Mouse (Mus musculus) forebrain, embryonic 13.5 days (tissue): ENCODE measurements around the gene Gpr152. TPM values are rescaled to one million over a fixed set of nuclear protein-coding genes. Genes with fewer than 3 reads are reported as not detected.
"Not testable (repeated sequence)": the region's sequence is repeated elsewhere in the genome, so short reads cannot be mapped to it uniquely, and the experiment has no call there.

Experiments used
- ATAC-seq: fragments of 200-750 bp; cut with Nextera tagmentation; 2 replicates; pipeline ENCODE4 v1.8.0; 2017
- H3K27ac ChIP-seq: fragments of 300-500 bp; sonication (generic); 2 replicates; pipeline ENCODE4 v1.5.1; 2015; ENCODE audit warnings: inconsistent platforms, mild to moderate bottlenecking, moderate library complexity
- H3K27me3 ChIP-seq: fragments of 300-500 bp; sonication (generic); 2 replicates; pipeline ENCODE4 v1.6.1; 2015; ENCODE audit warnings: mild to moderate bottlenecking, inconsistent platforms
- H3K36me3 ChIP-seq: fragments of 300-500 bp; sonication (generic); 2 replicates; pipeline ENCODE4 v1.6.1; 2015; ENCODE audit warnings: mild to moderate bottlenecking, inconsistent platforms; ENCODE audit not compliant: poor library complexity, severe bottlenecking
- H3K4me1 ChIP-seq: fragments of 300-500 bp; sonication (generic); 2 replicates; pipeline ENCODE4 v1.6.1; 2015; ENCODE audit warnings: inconsistent platforms
- H3K4me2 ChIP-seq: fragments of 300-500 bp; sonication (generic); 2 replicates; pipeline ENCODE4 v1.6.1; 2015; ENCODE audit warnings: inconsistent platforms, mild to moderate bottlenecking, moderate library complexity
- H3K4me3 ChIP-seq: fragments of 300-500 bp; sonication (generic); 2 replicates; pipeline ENCODE4 v1.5.1; 2015; ENCODE audit warnings: mild to moderate bottlenecking, inconsistent platforms
- H3K9ac ChIP-seq: fragments of 300-500 bp; sonication (generic); 2 replicates; pipeline ENCODE4 v1.6.1; 2015; ENCODE audit warnings: mild to moderate bottlenecking, inconsistent platforms
- H3K9me3 ChIP-seq: fragments of 300-500 bp; sonication (generic); replicated peaks from 2 replicates; pipeline ENCODE4 v1.6.1; 2016; ENCODE audit warnings: inconsistent platforms
- WGBS: fragments of 180-500 bp; shearing (Covaris S2); methylation state at CpG from one replicate; pipeline ENCODE4 v1.1.7; 2015; 5-methylcytosine and 5-hydroxymethylcytosine counted together
- polyA plus RNA-seq: library from polyadenylated mRNA; unstranded; fragments of >200 nt; fragmentation: Nextera tagmentation; extraction: Ambion mirVana; gene quantifications from 2 replicates; pipeline ENCODE4 v1.2.1, GENCODE M21; 2015

Gpr152 gene
- polyA plus RNA-seq, 1 experiment from 2014 or later = 0.04 TPM

- H3K9me3 ChIP-seq = no peaks in the 10 kb centered on the region
- WGBS = 83% methylated on average over 13 of the region's 13 CpGs
- H3K9ac ChIP-seq = no peak overlapping the region
- peaks cover 87% of the 10 kb centered on the region for H3K36me3 ChIP-seq
- no peak for ATAC-seq
- H3K27ac ChIP-seq = no peak overlapping the region
- no peaks in the 10 kb centered on the region for H3K27me3 ChIP-seq
- H3K4me3 ChIP-seq = no peak overlapping the region
- H3K4me1 ChIP-seq = no peaks in the 10 kb centered on the region; the same call in 1 of the 2 replicates
- no peak overlapping the region for H3K4me2 ChIP-seq
Observed at GRCm38 (mm10) chr19:4113186-4113805, 26.3 kb upstream of the Gpr152 start.

DNA sequence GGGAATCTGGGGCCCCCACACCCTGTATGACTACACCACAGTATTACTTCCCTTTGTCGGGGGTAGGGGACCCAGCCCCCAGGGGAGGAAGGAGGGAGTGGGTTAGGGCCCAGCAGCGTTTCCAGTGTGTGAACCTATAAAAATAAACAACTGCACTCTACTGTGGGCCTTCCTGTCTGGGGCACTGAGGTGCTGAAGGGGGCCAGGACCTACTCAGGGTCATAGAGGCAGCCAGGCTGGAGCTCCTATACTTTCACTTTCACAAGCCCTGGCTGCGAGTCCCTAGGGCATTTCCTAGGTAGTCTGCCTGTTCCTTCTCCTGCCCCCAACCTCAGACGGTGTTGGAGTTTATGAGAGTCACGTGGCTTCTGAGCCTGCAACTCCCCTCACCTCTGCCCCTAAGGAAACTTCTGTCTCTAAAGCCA is 25.8 kb upstream of the Gpr152 start:
- Histone ChIP-seq H3K4me2 (no peak overlapping the region), H3K4me3 (no peak overlapping the region), H3K27ac (no peak overlapping the region), H3K9ac (no peak overlapping the region), H3K36me3 (peaks cover 87% of the 10 kb centered on the region), H3K4me1 (no peaks in the 10 kb centered on the region; the same call in 1 of the 2 replicates), H3K27me3 (no peaks in the 10 kb centered on the region), H3K9me3 (no peaks in the 10 kb centered on the region)
- ATAC-seq = no peak
- WGBS = 76% methylated on average over 5 of the region's 5 CpGs

GRCm38 (mm10) chr19:4114551-4114950 is 25.0 kb upstream of the Gpr152 start:
- H3K27me3 ChIP-seq = no peaks in the 10 kb centered on the region
- no peak overlapping the region for H3K4me2 ChIP-seq
- WGBS = 94% methylated on average over 10 of the region's 10 CpGs
- H3K9ac ChIP-seq = no peak overlapping the region
- no peak overlapping the region for H3K4me3 ChIP-seq
- ATAC-seq = no peak
- H3K4me1 ChIP-seq = no peaks in the 10 kb centered on the region; the same call in 1 of the 2 replicates
- H3K27ac ChIP-seq = no peak overlapping the region
- peaks cover 80% of the 10 kb centered on the region for H3K36me3 ChIP-seq
- no peaks in the 10 kb centered on the region for H3K9me3 ChIP-seq

DNA sequence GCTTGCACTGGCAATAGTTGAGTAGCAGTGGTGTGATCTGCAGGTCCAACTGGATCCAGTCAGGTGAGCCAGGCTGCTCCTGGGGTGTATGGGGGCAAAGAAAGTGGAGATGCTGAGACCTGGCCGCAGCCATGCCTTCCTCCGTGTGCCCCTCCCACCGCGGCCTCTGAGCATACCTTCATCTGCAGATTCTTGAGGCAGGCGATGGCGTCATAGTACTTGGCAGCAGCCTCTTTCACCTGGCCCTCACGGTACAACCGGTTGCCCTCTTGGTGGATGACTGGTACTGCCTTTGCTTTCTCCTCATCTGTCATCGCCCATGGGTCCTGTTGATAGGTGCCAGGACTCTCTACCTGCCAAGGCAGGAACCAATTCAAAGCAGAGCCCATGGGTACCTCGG is 24.4 kb upstream of the Gpr152 start:
- H3K4me1 ChIP-seq = peaks cover 2% of the 10 kb centered on the region; the same call in 1 of the 2 replicates
- 96% methylated on average over 10 of the region's 10 CpGs for WGBS
- no peaks in the 10 kb centered on the region for H3K27me3 ChIP-seq
- H3K9ac ChIP-seq = no peak overlapping the region; the same call in 1 of the 2 replicates
- peaks cover 78% of the 10 kb centered on the region for H3K36me3 ChIP-seq
- no peak overlapping the region for H3K27ac ChIP-seq
- H3K4me2 ChIP-seq = no peak overlapping the region
- H3K9me3 ChIP-seq = no peaks in the 10 kb centered on the region
- no peak for ATAC-seq
- no peak overlapping the region for H3K4me3 ChIP-seq

DNA sequence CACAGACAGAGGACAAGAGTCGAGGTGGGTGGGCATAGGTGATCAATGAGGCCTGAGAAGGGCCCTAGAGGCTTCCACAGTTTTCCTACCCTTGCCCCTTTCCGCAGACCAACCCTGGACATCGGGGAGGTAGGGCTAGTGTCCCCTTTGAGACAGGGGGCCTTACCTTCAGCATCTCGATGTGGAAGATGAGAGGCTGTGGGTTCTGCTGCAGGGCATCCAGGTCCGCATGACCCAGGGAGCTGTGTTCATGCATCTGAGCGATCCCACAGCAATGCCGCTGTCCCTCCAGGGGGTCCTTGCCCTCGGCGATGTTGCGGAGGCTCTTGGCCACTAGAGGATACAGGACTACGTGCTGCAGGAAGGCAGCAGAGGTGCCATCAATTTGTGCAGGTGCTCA is 23.8 kb upstream of the Gpr152 start:
- no peaks in the 10 kb centered on the region for H3K27me3 ChIP-seq
- H3K27ac ChIP-seq = no peak overlapping the region
- no peak overlapping the region for H3K9ac ChIP-seq
- H3K4me1 ChIP-seq = peaks cover 8% of the 10 kb centered on the region
- no peak overlapping the region for H3K4me3 ChIP-seq
- H3K4me2 ChIP-seq = no peak overlapping the region
- H3K9me3 ChIP-seq = no peaks in the 10 kb centered on the region
- 84% methylated on average over 11 of the region's 11 CpGs for WGBS
- H3K36me3 ChIP-seq = peaks cover 73% of the 10 kb centered on the region
- no peak for ATAC-seq

DNA sequence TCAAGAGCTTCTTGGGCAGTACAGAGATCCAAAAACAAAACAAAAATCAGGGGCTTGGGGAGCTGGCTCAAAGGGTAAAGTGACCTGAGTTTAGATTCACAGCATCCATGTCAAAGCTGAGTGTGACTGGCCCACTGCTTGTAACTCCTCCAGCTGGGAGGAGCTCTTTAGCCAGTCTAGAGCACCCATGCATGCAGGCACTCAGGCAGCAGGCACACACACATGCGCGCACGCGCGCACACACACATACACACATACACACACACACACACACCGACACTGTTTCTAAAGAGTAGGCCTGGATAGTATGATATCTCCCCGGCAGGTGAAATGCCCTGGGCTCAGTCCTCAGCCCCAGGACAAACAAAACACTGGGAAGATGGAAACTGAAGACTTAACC is 22.6 kb upstream of the Gpr152 start:
- 96% methylated on average over 7 of the region's 7 CpGs for WGBS
- H3K27me3 ChIP-seq = no peaks in the 10 kb centered on the region
- peaks cover 10% of the 10 kb centered on the region for H3K4me1 ChIP-seq
- no peak overlapping the region for H3K9ac ChIP-seq
- ATAC-seq = no peak
- H3K4me3 ChIP-seq = no peak overlapping the region
- H3K9me3 ChIP-seq = no peaks in the 10 kb centered on the region
- no peak overlapping the region for H3K4me2 ChIP-seq
- no peak overlapping the region for H3K27ac ChIP-seq
- peaks cover 61% of the 10 kb centered on the region for H3K36me3 ChIP-seq

DNA sequence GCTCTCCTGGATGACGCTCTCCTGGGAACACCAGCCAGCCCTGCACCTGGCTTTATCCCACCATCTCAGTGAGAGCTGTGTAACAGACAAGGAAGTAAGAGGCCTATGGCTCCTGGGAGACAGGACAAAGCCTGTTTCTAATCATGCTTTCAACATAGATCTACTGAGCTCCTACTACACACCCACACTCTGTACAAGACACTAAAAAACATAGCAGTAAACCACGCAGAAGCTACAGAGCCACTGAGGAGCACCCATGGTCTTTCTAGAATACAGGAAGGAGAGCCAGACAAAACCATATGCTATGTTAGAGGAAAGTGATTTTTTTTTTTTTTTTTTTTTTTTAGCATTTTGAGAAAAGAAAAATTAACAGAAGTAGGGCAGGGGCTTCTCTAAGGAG is 21.2 kb upstream of the Gpr152 start:
- H3K27ac ChIP-seq = no peak overlapping the region
- H3K4me3 ChIP-seq = no peak overlapping the region
- H3K27me3 ChIP-seq = no peaks in the 10 kb centered on the region
- H3K9ac ChIP-seq = no peak overlapping the region
- peaks cover 48% of the 10 kb centered on the region for H3K36me3 ChIP-seq
- H3K4me2 ChIP-seq = no peak overlapping the region
- H3K4me1 ChIP-seq = peaks cover 10% of the 10 kb centered on the region
- no peaks in the 10 kb centered on the region for H3K9me3 ChIP-seq
- ATAC-seq = no peak
- 92% methylated on average over 2 of the region's 2 CpGs for WGBS

DNA sequence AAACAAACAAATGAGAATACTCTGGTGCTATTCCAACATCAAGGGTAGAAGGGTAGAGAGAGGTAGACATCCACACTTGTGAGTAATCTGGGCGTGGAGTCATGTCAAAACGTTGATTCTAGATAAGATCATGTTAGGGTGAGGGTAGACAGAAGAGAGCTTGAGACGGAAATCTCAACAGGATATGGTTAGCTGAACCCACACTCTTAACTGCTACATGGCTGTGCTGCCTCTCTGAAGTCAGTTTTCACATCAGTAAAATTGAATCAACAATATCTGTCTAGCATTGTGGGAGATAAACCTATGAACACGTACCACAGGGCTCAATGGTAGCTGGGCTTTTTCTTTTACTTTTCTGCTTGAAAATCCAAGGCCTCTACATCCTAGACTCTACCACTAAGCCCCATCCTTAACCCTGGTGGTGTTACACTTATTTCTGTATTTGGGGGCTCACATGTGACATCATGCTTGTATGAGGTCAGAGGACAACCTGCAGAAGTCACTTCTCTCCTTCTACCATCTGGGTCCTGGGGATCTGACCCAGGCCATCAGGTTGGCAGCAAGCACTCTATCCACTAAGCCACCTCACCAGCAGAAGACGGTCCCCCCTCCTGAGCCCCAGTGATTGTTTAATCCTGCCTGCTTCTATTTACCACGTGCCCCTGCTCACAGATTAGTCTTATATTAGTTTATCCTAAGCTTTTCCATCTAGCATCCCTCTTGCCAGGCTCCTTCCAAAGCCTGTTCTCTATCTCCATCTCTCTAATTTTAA is 19.7 kb upstream of the Gpr152 start:
- Histone ChIP-seq H3K27ac (no peak overlapping the region), H3K9ac (no peak overlapping the region), H3K4me2 (peak overlapping the region; percentile 59), H3K9me3 (no peaks in the 10 kb centered on the region), H3K36me3 (peaks cover 32% of the 10 kb centered on the region), H3K4me3 (no peak overlapping the region), H3K27me3 (no peaks in the 10 kb centered on the region), H3K4me1 (peaks cover 10% of the 10 kb centered on the region)
- WGBS = 91% methylated on average over 6 of the region's 6 CpGs
- no peak for ATAC-seq

GRCm38 (mm10) chr19:4120496-4120895 is 19.1 kb upstream of the Gpr152 start:
- Histone ChIP-seq H3K27me3 (no peaks in the 10 kb centered on the region), H3K4me1 (peaks cover 14% of the 10 kb centered on the region), H3K27ac (no peak overlapping the region), H3K4me2 (peak overlapping the region; percentile 59), H3K9ac (no peak overlapping the region), H3K36me3 (peaks cover 26% of the 10 kb centered on the region), H3K9me3 (no peaks in the 10 kb centered on the region), H3K4me3 (peak overlapping the region; percentile 48; the same call in 1 of the 2 replicates)
- WGBS = 94% methylated on average over 2 of the region's 2 CpGs
- ATAC-seq = no peak

GRCm38 (mm10) chr19:4121097-4121805 is 18.3 kb upstream of the Gpr152 start:
- peaks cover 14% of the 10 kb centered on the region for H3K4me1 ChIP-seq
- H3K9me3 ChIP-seq = no peaks in the 10 kb centered on the region
- no peaks in the 10 kb centered on the region for H3K27me3 ChIP-seq
- peak; percentile 85 for ATAC-seq
- H3K9ac ChIP-seq = peak overlapping the region; percentile 66
- H3K4me3 ChIP-seq = peak overlapping the region; percentile 48
- H3K4me2 ChIP-seq = peak overlapping the region; percentile 59
- peak overlapping the region; percentile 83 for H3K27ac ChIP-seq
- 4% methylated on average over 38 of the region's 38 CpGs for WGBS
- peaks cover 19% of the 10 kb centered on the region for H3K36me3 ChIP-seq

DNA sequence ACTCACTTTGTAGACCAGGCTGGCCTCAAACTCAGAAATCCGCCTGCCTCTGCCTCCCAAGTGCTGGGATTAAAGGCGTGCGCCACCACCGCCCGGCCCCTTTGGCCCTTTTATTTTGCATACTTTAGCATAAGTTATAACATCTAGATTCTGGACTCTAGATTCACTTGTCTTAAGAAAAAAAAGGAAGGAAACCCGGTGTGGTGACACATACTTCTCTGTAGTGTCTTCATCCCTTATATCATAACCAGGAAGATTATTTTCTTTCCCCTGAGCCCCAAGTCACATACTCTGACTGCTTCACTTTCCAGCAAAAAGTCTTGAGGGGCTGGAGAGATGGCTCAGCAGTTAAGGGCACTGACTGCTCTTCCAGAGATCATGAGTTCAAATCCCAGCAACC is 17.7 kb upstream of the Gpr152 start:
- not testable (repeated sequence) for ATAC-seq, H3K4me3 ChIP-seq, H3K27me3 ChIP-seq, H3K9ac ChIP-seq, H3K27ac ChIP-seq, H3K9me3 ChIP-seq
- H3K4me2 ChIP-seq = peak overlapping the region; percentile 59; the same call in 1 of the 2 replicates
- peaks cover 13% of the 10 kb centered on the region for H3K36me3 ChIP-seq
- WGBS = 63% methylated on average over 6 of the region's 6 CpGs
- peaks cover 20% of the 10 kb centered on the region for H3K4me1 ChIP-seq
